Mouse (Mus musculus) cerebellum, postnatal 36 days (tissue): Measurements from ENCODE around the gene Dnah14.
A peak's percentile ranks its signal among the peaks of the same experiment; 100 is the strongest.
"Not testable (repeated sequence)": the region's sequence is repeated elsewhere in the genome, so short reads cannot be mapped to it uniquely, and the experiment has no call there.

ENCODE experiments used
- DNase-seq, 2 experiments: peaks; one replicate each; pipeline ENCODE4 v3.0.0; 2021 to 2022; ENCODE audit warnings: mixed read lengths in 2 of 2

Gene Dnah14

DNA sequence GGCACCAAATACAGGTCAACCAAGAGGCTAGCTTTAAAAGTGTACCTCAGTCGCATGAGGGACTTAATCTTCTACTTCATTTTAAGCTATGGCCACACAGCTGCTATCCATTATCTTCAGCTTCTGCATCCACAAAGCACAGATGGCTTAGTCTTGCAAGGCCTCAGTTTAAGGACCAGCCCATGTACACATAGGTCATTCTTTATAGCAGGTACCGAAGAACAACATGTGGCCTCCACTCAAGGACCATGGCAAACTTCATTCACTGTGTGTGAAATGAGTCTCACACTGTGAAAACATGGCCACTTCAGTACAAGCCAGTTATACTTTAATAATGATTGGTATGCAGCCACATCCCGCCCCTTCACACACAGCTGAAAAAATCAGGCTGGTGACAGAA, 34.8 kb downstream of the Dnah14 start:
- no peak for DNase-seq

GRCm38 (mm10) chr1:181615866-181616491, 39.6 kb downstream of the Dnah14 start:
- DNase-seq: peak; percentile 71 to 80

GRCm38 (mm10) chr1:181617332-181617731, 41.0 kb downstream of the Dnah14 start:
- DNase-seq: peak in 1 of 2 experiments; percentile 12

DNA sequence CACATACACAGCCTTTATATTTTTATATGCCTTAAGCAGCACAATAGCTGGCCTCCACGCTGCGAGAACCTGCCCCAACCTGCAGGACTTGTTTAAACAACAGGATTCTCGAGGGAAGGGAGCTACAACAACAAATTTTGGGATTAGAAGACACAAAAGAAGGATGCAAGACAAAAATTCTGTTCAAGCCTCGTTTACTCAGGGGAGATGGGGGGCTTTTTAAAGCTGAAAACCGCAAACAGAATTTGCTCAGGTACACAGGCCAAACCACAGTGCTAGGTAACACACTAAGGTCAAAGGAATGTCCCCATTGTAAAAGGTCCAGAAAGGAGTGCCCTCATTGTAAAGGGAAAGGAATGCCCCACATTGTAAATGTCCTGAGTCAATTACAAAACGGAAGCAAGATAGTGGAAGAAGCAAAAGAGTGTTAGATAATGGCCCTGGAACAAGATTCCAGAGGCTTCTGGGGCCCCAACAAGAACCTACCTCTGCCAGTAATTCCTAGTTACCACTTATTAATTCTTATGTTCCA, 46.9 kb downstream of the Dnah14 start:
- DNase-seq: no peak

DNA sequence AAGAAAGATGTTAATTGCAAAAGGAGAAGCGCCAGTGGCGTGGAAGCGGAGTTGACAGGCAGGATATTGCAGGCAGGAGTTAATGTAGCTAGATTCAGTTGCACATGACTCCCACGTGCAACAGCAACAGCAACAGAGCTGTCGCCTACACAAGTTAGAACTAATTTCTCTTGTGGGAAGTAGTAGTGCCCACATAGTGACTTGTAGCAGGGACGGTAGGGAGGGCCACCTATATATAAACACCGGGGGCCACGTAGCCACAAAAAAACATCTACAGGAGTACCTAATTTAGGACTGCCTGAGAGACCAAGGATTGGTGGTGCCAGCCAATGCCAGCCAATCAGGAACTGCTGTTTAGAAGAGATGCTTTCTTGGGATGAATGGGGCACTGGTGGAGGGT, 48.5 kb downstream of the Dnah14 start:
- DNase-seq: no peak

- DNase-seq: no peak
Measured at GRCm38 (mm10) chr1:181628276-181628675, 51.9 kb downstream of the Dnah14 start.

DNA sequence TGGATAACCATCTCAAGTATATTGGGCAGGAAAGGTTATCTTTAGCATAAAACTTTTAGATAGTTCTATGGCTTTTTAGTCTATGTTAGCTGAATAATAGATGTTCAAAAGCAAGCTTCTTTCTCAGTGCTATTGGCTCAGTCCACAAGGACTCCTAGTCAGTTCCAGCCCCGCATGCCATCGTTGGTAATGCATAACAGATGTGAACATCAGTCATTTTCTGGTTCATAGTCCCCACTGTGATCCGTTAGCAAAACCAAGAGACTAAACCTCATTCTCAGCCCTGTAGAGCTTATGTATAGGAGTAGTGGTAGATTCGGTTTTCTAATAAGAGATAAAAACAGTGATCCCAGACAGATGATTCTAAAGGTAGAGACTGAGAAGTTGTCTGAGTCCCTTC, 55.0 kb downstream of the Dnah14 start:
- DNase-seq: no peak

GRCm38 (mm10) chr1:181637997-181638713, 61.8 kb downstream of the Dnah14 start:
- no peak for DNase-seq

- no peak for DNase-seq
Measured at GRCm38 (mm10) chr1:181640383-181640782, 64.0 kb downstream of the Dnah14 start.

DNA sequence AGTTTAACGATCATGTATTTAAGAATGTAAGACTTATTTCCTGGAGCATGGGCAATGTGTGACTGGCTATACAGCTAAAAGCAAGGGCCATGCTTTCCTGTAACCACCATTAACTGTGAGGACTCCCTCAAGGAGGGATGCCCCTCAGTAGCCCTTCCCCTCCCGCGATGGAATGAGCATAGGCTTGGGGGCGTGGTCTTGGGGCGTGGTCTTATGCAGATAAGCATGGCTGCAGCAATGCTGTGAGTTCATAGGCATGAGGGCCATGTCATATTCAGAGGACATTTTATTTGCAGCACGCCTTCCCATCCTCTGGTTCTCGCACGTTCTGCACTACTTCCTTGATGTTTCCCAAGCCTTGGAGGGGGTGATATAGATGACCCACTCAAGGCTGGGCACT, 71.1 kb downstream of the Dnah14 start:
- DNase-seq: no peak

- no peak for DNase-seq
Measured at GRCm38 (mm10) chr1:181653481-181653880, 77.1 kb downstream of the Dnah14 start.

GRCm38 (mm10) chr1:181656421-181656820, 80.1 kb downstream of the Dnah14 start:
- DNase-seq: no peak

DNA sequence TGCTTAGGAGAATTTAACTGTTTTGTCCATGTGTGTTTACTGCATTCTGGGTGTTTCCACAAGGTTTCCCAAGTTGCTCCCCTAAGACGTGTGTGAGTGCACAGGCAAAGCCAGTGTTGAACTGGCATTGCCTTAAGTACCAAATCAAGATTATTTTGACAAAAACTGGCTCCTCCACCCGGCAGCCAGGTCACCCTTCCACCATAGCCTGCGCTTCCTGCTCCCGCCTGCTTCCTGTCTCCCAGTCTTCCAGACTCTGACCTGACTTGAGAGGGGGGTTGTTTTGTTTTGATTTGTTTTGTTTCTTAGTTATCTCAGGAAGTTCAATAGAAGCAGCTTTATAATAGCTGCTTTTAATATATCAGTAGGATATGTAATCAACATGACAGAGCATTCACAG, 90.4 kb downstream of the Dnah14 start:
- no peak for DNase-seq

DNA sequence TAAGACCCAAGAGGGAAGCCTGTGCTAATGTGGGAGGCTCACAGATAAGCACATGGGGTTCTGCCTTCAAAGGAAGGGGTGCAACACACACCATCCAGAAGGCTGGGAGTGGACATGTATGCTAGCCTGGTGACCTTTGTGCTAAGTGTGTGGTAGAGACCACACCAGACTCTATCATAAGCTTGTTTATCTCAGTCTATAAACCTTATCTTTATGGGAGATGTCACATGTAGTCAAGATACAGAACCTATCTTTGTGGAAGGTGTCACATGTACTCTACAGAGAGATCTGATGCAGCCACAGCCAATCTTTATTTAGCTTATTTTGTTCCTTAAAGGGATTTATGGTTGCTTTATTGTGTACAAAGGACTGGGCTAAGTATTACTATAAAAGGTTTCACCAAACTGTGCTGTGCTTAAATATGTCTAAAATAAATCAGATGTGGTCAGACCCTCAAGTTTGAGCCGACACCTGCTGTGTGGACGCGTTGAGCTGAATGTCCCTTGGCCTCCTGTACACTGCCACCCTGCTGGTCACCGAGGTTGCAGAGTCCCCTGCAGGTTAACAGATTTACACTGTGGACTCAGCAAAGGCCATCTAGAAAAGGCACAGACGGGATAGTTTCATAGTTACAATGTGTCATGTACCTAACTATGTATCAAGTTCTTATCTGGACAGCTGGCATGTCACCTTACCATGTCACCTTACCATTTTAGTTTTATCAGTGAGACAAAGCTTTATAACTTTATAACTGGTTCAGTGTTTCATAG, 118.6 kb downstream of the Dnah14 start:
- no peak for DNase-seq

- DNase-seq: no peak
Measured at GRCm38 (mm10) chr1:181728707-181729106, 152.3 kb downstream of the Dnah14 start.

GRCm38 (mm10) chr1:181733517-181733916, 157.2 kb downstream of the Dnah14 start:
- DNase-seq: no peak

GRCm38 (mm10) chr1:181740259-181740658, 163.9 kb downstream of the Dnah14 start:
- no peak for DNase-seq

DNA sequence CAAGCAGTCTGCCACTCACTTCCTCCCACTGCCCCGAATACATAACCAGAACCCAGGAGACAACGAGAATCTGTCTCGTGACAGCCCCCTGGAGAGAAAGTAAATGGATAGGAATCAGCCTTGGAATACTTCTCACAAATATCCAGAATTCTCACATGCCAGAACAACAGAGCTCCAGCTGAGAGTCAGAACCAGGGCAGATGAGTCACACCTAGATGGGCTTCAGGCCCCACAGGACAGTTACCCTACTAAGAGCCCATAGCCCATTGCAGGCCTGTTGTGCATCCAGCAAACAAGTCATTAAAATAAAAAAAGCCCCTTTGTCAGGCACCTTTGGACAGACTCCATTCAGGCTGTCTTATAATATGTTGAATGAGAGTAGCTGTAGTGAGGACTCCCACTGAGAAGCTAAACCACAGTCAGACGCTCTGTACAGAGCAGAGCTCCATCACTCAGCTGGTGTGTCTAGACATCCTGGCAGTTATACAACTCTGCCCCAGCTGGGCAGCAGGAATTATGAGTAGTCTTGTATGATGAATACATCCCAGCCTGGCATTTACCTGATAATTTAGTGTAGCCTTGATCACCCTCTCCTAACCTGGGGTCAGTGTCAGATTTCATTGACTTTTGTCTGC, 166.0 kb downstream of the Dnah14 start:
- no peak for DNase-seq

- no peak for DNase-seq
Measured at GRCm38 (mm10) chr1:181769392-181769791, 193.0 kb downstream of the Dnah14 start.

DNA sequence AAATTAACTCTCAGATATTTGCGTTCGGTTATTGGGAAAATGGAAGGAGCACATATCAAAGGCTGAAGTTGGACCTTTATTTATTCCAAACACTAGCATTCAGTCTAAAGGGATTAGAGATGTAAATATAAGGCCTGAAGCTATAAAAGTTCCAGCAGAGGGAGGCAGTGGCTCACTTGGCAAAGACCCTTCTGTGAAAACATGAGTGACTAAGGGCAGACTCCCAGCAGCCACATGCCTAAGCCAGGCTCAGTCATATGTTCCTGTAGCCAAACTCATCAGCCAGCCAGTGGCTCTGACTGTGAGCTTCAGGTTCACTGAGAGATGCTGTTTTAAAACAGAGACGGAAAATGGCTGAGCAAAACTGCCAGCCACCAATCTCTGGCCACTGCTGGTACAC, 195.5 kb downstream of the Dnah14 start:
- no peak for DNase-seq

GRCm38 (mm10) chr1:181776541-181776940, 200.2 kb downstream of the Dnah14 start:
- DNase-seq: no peak

GRCm38 (mm10) chr1:181782600-181782999, 206.2 kb downstream of the Dnah14 start:
- not testable (repeated sequence) for DNase-seq

- no peak for DNase-seq
Measured at GRCm38 (mm10) chr1:181789952-181790351, 213.6 kb downstream of the Dnah14 start.
